Mouse (Mus musculus) ES-E14 (cell line): ENCODE results near the gene Ube2i.

ENCODE experiments used
- HCFC1 ChIP-seq: IDR thresholded peaks from 2 replicates; pipeline ENCODE4 v1.6.1; 2012; ENCODE audit warnings: low read length, inconsistent platforms, borderline replicate concordance; ENCODE audit not compliant: insufficient read depth
- MAFK ChIP-seq: IDR thresholded peaks from 2 replicates; pipeline ENCODE4 v1.6.1; 2014; ENCODE audit warnings: mild to moderate bottlenecking, low read depth, low read length, inconsistent platforms; ENCODE audit not compliant: insufficient read depth

GRCm38 (mm10) chr17:25290411-25290810 is 16.0 kb upstream of the Ube2i start:
- TF ChIP-seq MAFK (no peak), HCFC1 (no peak)
